Mouse (Mus musculus): ENCODE data around the gene Spi1.

Gene Spi1

DNA sequence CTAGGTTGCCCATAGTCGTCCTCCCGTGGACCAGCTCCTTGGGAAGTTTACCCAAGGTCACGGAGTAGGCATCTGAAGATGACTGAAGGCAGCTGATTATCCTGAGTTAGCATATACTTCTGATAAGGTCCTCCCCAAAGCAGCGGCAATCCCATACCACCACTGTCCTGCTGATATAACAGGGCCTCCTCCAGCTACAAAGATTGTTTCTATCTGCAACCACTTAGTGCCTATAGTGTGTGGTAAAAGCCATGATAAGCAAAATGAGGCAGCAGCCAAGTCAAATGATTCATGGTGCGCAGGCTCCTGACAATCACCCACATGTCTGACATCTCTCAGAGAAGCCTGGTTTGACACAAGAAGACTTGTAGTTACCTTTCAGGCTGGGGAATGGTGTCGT lies 82.8 kb downstream of the Spi1 start:
- in situ Hi-C loops (cut with MboI, MseI), result no loop called here
